Comparison of ENCODE assay signal across 8 mouse cellular contexts in the genomic region with DNA sequence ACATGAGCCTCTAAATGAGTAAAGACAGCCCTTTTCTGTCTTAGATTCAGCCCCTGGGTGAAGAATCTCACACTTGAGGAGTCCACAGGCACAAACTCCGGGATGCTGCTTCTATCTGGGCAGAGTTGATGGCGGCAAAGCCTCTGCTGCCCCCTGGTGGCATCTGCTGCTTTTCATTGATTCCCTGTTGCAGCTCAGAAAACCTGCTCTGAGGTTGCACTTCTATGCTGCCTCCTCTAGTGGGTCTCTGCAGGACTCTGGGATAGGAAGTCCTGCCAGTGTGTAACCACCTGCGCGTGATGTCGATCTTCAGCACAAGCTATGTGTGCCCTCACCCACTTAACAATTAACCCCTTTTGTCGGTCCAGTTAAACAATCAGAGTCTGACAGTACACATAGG. TPM values are rescaled to one million over a fixed set of nuclear protein-coding genes. Genes with fewer than 3 reads are reported as not detected.
DNase-seq lines count a peak whose midpoint lies in the region; ATAC-seq lines count a peak whose summit lies in the region.

No protein-coding gene starts in this region.

- DNase-seq in c-Kit-negative CD71-positive TER-119-positive erythroid progenitor cells, embryonic 14.5 days (ENCODE audit: low read depth, low spot score), result peak; percentile 79
- peak; percentile 89 for DNase-seq in forebrain, embryonic 10.5 days (ENCODE audit: extremely low spot score, low spot score)
- peak; percentile 94 for DNase-seq in kidney, postnatal 14 days
- DNase-seq in liver, embryonic 13.5 days, result peak; percentile 82
- peak; percentile 90 for DNase-seq in neural tube, embryonic 10.5 days (ENCODE audit: extremely low spot score, low spot score)

- no peaks in the 10 kb centered on the region for H3K9me3 ChIP-seq in forebrain, embryonic 10.5 days
- H3K9me3 ChIP-seq in heart, embryonic 15.5 days (replicated peaks), result no peaks in the 10 kb centered on the region
- no peaks in the 10 kb centered on the region for H3K9me3 ChIP-seq in liver, embryonic 13.5 days (replicated peaks)
- no peaks in the 10 kb centered on the region for H3K9me3 ChIP-seq in stomach, embryonic 15.5 days

- H3K36me3 ChIP-seq in forebrain, embryonic 10.5 days (replicated peaks), result no peaks in the 10 kb centered on the region
- no peaks in the 10 kb centered on the region for H3K36me3 ChIP-seq in heart, embryonic 15.5 days
- no peaks in the 10 kb centered on the region for H3K36me3 ChIP-seq in liver, embryonic 13.5 days
- H3K36me3 ChIP-seq in stomach, embryonic 15.5 days, result no peaks in the 10 kb centered on the region

- peaks cover 7% of the 10 kb centered on the region for H3K4me1 ChIP-seq in forebrain, embryonic 10.5 days
- H3K4me1 ChIP-seq in heart, embryonic 15.5 days (replicated peaks), result 0 out of 2 replicates have a peak, but pooled peaks cover 3% of the 10 kb centered on the region
- H3K4me1 ChIP-seq in liver, embryonic 13.5 days (replicated peaks), result peaks cover 23% of the 10 kb centered on the region
- no peaks in the 10 kb centered on the region for H3K4me1 ChIP-seq in stomach, embryonic 15.5 days

- ATAC-seq in CD4-positive, CD25-positive, alpha-beta regulatory T cell, adult 4 months, result peak; percentile 76
- peak; percentile 57 for ATAC-seq in heart, embryonic 15.5 days (replicated peaks; ENCODE audit: insufficient number of reproducible peaks, insufficient read depth, low FRiP score, low read depth)
- ATAC-seq in liver, embryonic 13.5 days (ENCODE audit: low read depth), result peak; percentile 65
- peak; percentile 77 for ATAC-seq in stomach, embryonic 15.5 days (ENCODE audit: insufficient read depth, low FRiP score, low read depth)

- H3K27me3 ChIP-seq in forebrain, embryonic 10.5 days (ENCODE audit: poor library complexity, severe bottlenecking), result no peaks in the 10 kb centered on the region
- no peaks in the 10 kb centered on the region for H3K27me3 ChIP-seq in heart, embryonic 15.5 days
- no peaks in the 10 kb centered on the region for H3K27me3 ChIP-seq in liver, embryonic 13.5 days
- no peaks in the 10 kb centered on the region for H3K27me3 ChIP-seq in stomach, embryonic 15.5 days (replicated peaks)

- peak overlapping the region; percentile 7; the same call in 1 of the 2 replicates for H3K4me3 ChIP-seq in forebrain, embryonic 10.5 days
- H3K4me3 ChIP-seq in heart, embryonic 15.5 days, result no peak overlapping the region
- no peak overlapping the region for H3K4me3 ChIP-seq in liver, embryonic 13.5 days (replicated peaks)
- no peak overlapping the region for H3K4me3 ChIP-seq in stomach, embryonic 15.5 days (replicated peaks)

- H3K9ac ChIP-seq in heart, embryonic 15.5 days, result no peak overlapping the region
- H3K9ac ChIP-seq in liver, embryonic 13.5 days, result no peak overlapping the region
- H3K9ac ChIP-seq in stomach, embryonic 15.5 days, result no peak overlapping the region

- WGBS in forebrain, embryonic 10.5 days, result 6% methylated on average over 6 of the region's 6 CpGs
- WGBS in heart, embryonic 15.5 days, result 6% methylated on average over 6 of the region's 6 CpGs
- WGBS in liver, embryonic 13.5 days (ENCODE audit: insufficient replicate concordance), result 2% methylated on average over 6 of the region's 6 CpGs
- 4% methylated on average over 6 of the region's 6 CpGs for WGBS in stomach, embryonic 15.5 days

- no peak overlapping the region for H3K27ac ChIP-seq in forebrain, embryonic 10.5 days
- H3K27ac ChIP-seq in heart, embryonic 15.5 days, result no peak overlapping the region
- no peak overlapping the region for H3K27ac ChIP-seq in liver, embryonic 13.5 days
- no peak overlapping the region for H3K27ac ChIP-seq in stomach, embryonic 15.5 days

- H3K4me2 ChIP-seq in heart, embryonic 15.5 days, result no peak overlapping the region
- H3K4me2 ChIP-seq in liver, embryonic 13.5 days, result peak overlapping the region; percentile 39
- H3K4me2 ChIP-seq in stomach, embryonic 15.5 days, result no peak overlapping the region

RNA-seq across cellular contexts. Expression of gene Ppid, which starts 4.3 kb away (rescaled TPM):
- 100 to 1,000 TPM; 127 to 128 TPM for polyA plus RNA-seq in CD4-positive, CD25-positive, alpha-beta regulatory T cell, adult 4 months (2017; shearing (Covaris generic))
- polyA plus RNA-seq in forebrain, embryonic 10.5 days (2016; fragmentation: Nextera tagmentation; extraction: Ambion mirVana), result 241 and 245 TPM in 2 replicates
- 91.9 and 99.3 TPM in 2 replicates for polyA plus RNA-seq in heart, embryonic 15.5 days (2015; fragmentation: Nextera tagmentation; extraction: Ambion mirVana)
- polyA plus RNA-seq in liver, embryonic 13.5 days (2015; fragmentation: Nextera tagmentation; extraction: Ambion mirVana), result 164 and 208 TPM in 2 replicates
- 144 and 163 TPM in 2 replicates for polyA plus RNA-seq in stomach, embryonic 15.5 days (2015; fragmentation: Nextera tagmentation; extraction: Ambion mirVana)

RNA-seq across cellular contexts. Expression of gene Fnip2, which starts 19.2 kb away (rescaled TPM):
- under 1 TPM; 0.51 to 0.58 TPM for polyA plus RNA-seq in CD4-positive, CD25-positive, alpha-beta regulatory T cell, adult 4 months (2017; shearing (Covaris generic))
- polyA plus RNA-seq in forebrain, embryonic 10.5 days (2016; fragmentation: Nextera tagmentation; extraction: Ambion mirVana), result 5.6 and 6.5 TPM in 2 replicates
- 2.9 and 3.6 TPM in 2 replicates for polyA plus RNA-seq in heart, embryonic 15.5 days (2015; fragmentation: Nextera tagmentation; extraction: Ambion mirVana)
- polyA plus RNA-seq in liver, embryonic 13.5 days (2015; fragmentation: Nextera tagmentation; extraction: Ambion mirVana), result 3.5 and 3.8 TPM in 2 replicates
- 5.4 and 5.8 TPM in 2 replicates for polyA plus RNA-seq in stomach, embryonic 15.5 days (2015; fragmentation: Nextera tagmentation; extraction: Ambion mirVana)

RNA-seq across cellular contexts. Expression of gene 4930579G24Rik, which starts 42.1 kb away (rescaled TPM):
- 10 to 100 TPM in 1 of 2 experiments, 1 to 10 TPM in 1; 9.1 to 10.7 TPM for polyA plus RNA-seq in CD4-positive, CD25-positive, alpha-beta regulatory T cell, adult 4 months (2017; shearing (Covaris generic))
- polyA plus RNA-seq in forebrain, embryonic 10.5 days (2016; fragmentation: Nextera tagmentation; extraction: Ambion mirVana), result 23.6 and 23.9 TPM in 2 replicates
- polyA plus RNA-seq in heart, embryonic 15.5 days (2015; fragmentation: Nextera tagmentation; extraction: Ambion mirVana), result 22.6 and 23.7 TPM in 2 replicates
- polyA plus RNA-seq in liver, embryonic 13.5 days (2015; fragmentation: Nextera tagmentation; extraction: Ambion mirVana), result 20.5 and 23.4 TPM in 2 replicates
- 24.6 and 26.7 TPM in 2 replicates for polyA plus RNA-seq in stomach, embryonic 15.5 days (2015; fragmentation: Nextera tagmentation; extraction: Ambion mirVana)

RNA-seq across cellular contexts. Expression of gene Etfdh, which starts 42.5 kb away (rescaled TPM):
- polyA plus RNA-seq in CD4-positive, CD25-positive, alpha-beta regulatory T cell, adult 4 months (2017; shearing (Covaris generic)), result 10 to 100 TPM; 37.6 to 51.2 TPM
- 41.1 and 43.8 TPM in 2 replicates for polyA plus RNA-seq in forebrain, embryonic 10.5 days (2016; fragmentation: Nextera tagmentation; extraction: Ambion mirVana)
- polyA plus RNA-seq in heart, embryonic 15.5 days (2015; fragmentation: Nextera tagmentation; extraction: Ambion mirVana), result 159 and 187 TPM in 2 replicates
- polyA plus RNA-seq in liver, embryonic 13.5 days (2015; fragmentation: Nextera tagmentation; extraction: Ambion mirVana), result 38.8 and 45.8 TPM in 2 replicates
- polyA plus RNA-seq in stomach, embryonic 15.5 days (2015; fragmentation: Nextera tagmentation; extraction: Ambion mirVana), result 57.6 and 64.6 TPM in 2 replicates
